Mouse (Mus musculus): ENCODE results near the gene Crygf. TPM values are rescaled to one million over a fixed set of nuclear protein-coding genes. Genes with fewer than 3 reads are reported as not detected.
"Not testable (repeated sequence)": the region's sequence is repeated elsewhere in the genome, so short reads cannot be mapped to it uniquely, and the experiment has no call there.

Crygf gene
- not detected in 2 replicates for polyA plus RNA-seq (2012; ENCODE audit: insufficient read depth, low replicate concordance)

GRCm38 (mm10) chr1:65926294-65926693, at the start of gene Crygf:
Gene Crygf (plus strand): TSS chr1:65926520.
- Histone ChIP-seq H3K36me3 (replicated peaks; ENCODE audit: low read length) (no peaks in the 10 kb centered on the region), H3K27me3 (replicated peaks) (no peaks in the 10 kb centered on the region), H3K4me1 (no peaks in the 10 kb centered on the region), H3K4me3 (replicated peaks) (no peak within 1 kb of the TSS), H3K9me3 (peaks cover 12% of the 10 kb centered on the region; the same call in 1 of the 2 replicates)
- TF ChIP-seq FLI1 (IDR thresholded peaks at IDR 0.05; ENCODE audit: low read length) (no peak), GATA1 (IDR thresholded peaks at IDR 0.05; ENCODE audit: borderline replicate concordance, low read length) (no peak)

- H3K4me3 ChIP-seq (replicated peaks) = no peak overlapping the region
- peaks cover 12% of the 10 kb centered on the region; the same call in 1 of the 2 replicates for H3K9me3 ChIP-seq
- TF ChIP-seq GATA1 (IDR thresholded peaks at IDR 0.05; ENCODE audit: borderline replicate concordance, low read length) (no peak), FLI1 (IDR thresholded peaks at IDR 0.05; ENCODE audit: low read length) (no peak)
- no peaks in the 10 kb centered on the region for H3K4me1 ChIP-seq
- no peaks in the 10 kb centered on the region for H3K27me3 ChIP-seq (replicated peaks)
- no peaks in the 10 kb centered on the region for H3K36me3 ChIP-seq (replicated peaks; ENCODE audit: low read length)
These were observed 734 bp upstream of the Crygf start for GRCm38 (mm10) chr1:65925361-65926210.

GRCm38 (mm10) chr1:65926696-65927095, 376 bp downstream of the Crygf start:
- H3K4me1 ChIP-seq; H3K27me3 ChIP-seq (replicated peaks); H3K36me3 ChIP-seq (replicated peaks; ENCODE audit: low read length); H3K4me3 ChIP-seq (replicated peaks): not testable (repeated sequence)
- H3K9me3 ChIP-seq = peaks cover 12% of the 10 kb centered on the region; the same call in 1 of the 2 replicates

- H3K4me1 ChIP-seq = no peaks in the 10 kb centered on the region
- no peaks in the 10 kb centered on the region for H3K27me3 ChIP-seq (replicated peaks)
- no peak for TF ChIP-seq GATA1 (IDR thresholded peaks at IDR 0.05; ENCODE audit: borderline replicate concordance, low read length)
- no peak for TF ChIP-seq FLI1 (IDR thresholded peaks at IDR 0.05; ENCODE audit: low read length)
- no peaks in the 10 kb centered on the region for H3K36me3 ChIP-seq (replicated peaks; ENCODE audit: low read length)
- peaks cover 12% of the 10 kb centered on the region; the same call in 1 of the 2 replicates for H3K9me3 ChIP-seq
- no peak overlapping the region for H3K4me3 ChIP-seq (replicated peaks)
These were observed 3.7 kb downstream of the Crygf start for GRCm38 (mm10) chr1:65930055-65930454.

- H3K9me3 ChIP-seq = 0 out of 2 replicates have a peak, but pooled peaks cover 8% of the 10 kb centered on the region
- no peak overlapping the region for H3K4me3 ChIP-seq (replicated peaks)
- TF ChIP-seq GATA1 (IDR thresholded peaks at IDR 0.05; ENCODE audit: borderline replicate concordance, low read length) = no peak
- no peak for TF ChIP-seq FLI1 (IDR thresholded peaks at IDR 0.05; ENCODE audit: low read length)
- H3K36me3 ChIP-seq (replicated peaks; ENCODE audit: low read length) = no peaks in the 10 kb centered on the region
- no peaks in the 10 kb centered on the region for H3K4me1 ChIP-seq
- no peaks in the 10 kb centered on the region for H3K27me3 ChIP-seq (replicated peaks)
These were observed 5.9 kb downstream of the Crygf start for GRCm38 (mm10) chr1:65932091-65932812.

Other genes with a start within 250 kb of the Crygf start
- gene Map2, start 248.8 kb downstream of the Crygf start, polyA plus RNA-seq (2012; ENCODE audit: insufficient read depth, low replicate concordance) = not detected in 2 replicates

Data from megakaryocyte, embryonic 14.5 days (primary cell).